Mouse (Mus musculus) MEL (cell line): ENCODE measurements around the gene Hcfc1. TPM values are rescaled to one million over a fixed set of nuclear protein-coding genes. Genes with fewer than 3 reads are reported as not detected.

Source experiments
- DNase-seq: peaks from one replicate; pipeline ENCODE4 v3.0.0; 2011; ENCODE audit warnings: low read depth, low spot score
- H3K27ac ChIP-seq: 2 replicates; pipeline ENCODE4 v1.5.1; 2012; ENCODE audit warnings: low read depth, mild to moderate bottlenecking, control low read depth, low read length, moderate library complexity; ENCODE audit not compliant: control insufficient read depth
- H3K27me3 ChIP-seq, 2 experiments: fragments of 150-350 bp in 1 of 2; sonication (generic) in 1 of 2; 2 replicates each; pipeline ENCODE4 v1.6.1; 2012; ENCODE audit warnings: low read length in 2 of 2, mild to moderate bottlenecking in 2 of 2, improper control_type of control experiment in 1 of 2, moderate library complexity in 1 of 2; ENCODE audit not compliant: insufficient read depth in 2 of 2, control insufficient read depth in 1 of 2
- H3K36me3 ChIP-seq, 2 experiments: 2 replicates each; pipeline ENCODE4 v1.6.1; 2012 to 2014; ENCODE audit warnings: low read length in 2 of 2, improper control_type of control experiment in 1 of 2, inconsistent platforms in 1 of 2, mild to moderate bottlenecking in 1 of 2; ENCODE audit not compliant: insufficient read depth in 2 of 2, control insufficient read depth in 1 of 2
- H3K4me1 ChIP-seq, 2 experiments: fragments of 150-350 bp in 1 of 2; sonication (generic) in 1 of 2; 2 replicates each; pipeline ENCODE4 v1.6.1; 2012; ENCODE audit warnings: low read length in 2 of 2, improper control_type of control experiment in 1 of 2, mild to moderate bottlenecking in 1 of 2; ENCODE audit not compliant: insufficient read depth in 2 of 2, control insufficient read depth in 1 of 2
- H3K4me3 ChIP-seq, 2 experiments: fragments of 150-350 bp in 1 of 2; sonication (generic) in 1 of 2; 2 replicates each; pipeline ENCODE4 v1.5.1; 2012; ENCODE audit warnings: low read depth in 2 of 2, low read length in 2 of 2, mild to moderate bottlenecking in 2 of 2, moderate library complexity in 2 of 2, control low read depth in 1 of 2, improper control_type of control experiment in 1 of 2; ENCODE audit not compliant: control insufficient read depth in 1 of 2, insufficient read depth in 1 of 2
- H3K79me2 ChIP-seq: 2 replicates; pipeline ENCODE4 v1.6.1; 2012; ENCODE audit warnings: mild to moderate bottlenecking, low read length, moderate library complexity; ENCODE audit not compliant: control insufficient read depth, poor library complexity, insufficient read depth
- H3K9ac ChIP-seq: 2 replicates; pipeline ENCODE4 v1.6.1; 2012; ENCODE audit warnings: low read depth, mild to moderate bottlenecking, control low read depth, low read length, moderate library complexity; ENCODE audit not compliant: control insufficient read depth, poor library complexity, severe bottlenecking
- H3K9me3 ChIP-seq: fragments of 150-350 bp; sonication (generic); replicated peaks from 2 replicates; pipeline ENCODE4 v1.6.1; 2012; ENCODE audit warnings: mild to moderate bottlenecking, low read length, improper control_type of control experiment, moderate library complexity; ENCODE audit not compliant: insufficient read depth
- CHD1 ChIP-seq: IDR thresholded peaks from 2 replicates; pipeline ENCODE4 v1.6.1; 2012; ENCODE audit warnings: low read depth, mild to moderate bottlenecking, inconsistent platforms, low read length, improper control_type of control experiment
- CHD2 ChIP-seq: IDR thresholded peaks from 2 replicates; pipeline ENCODE4 v1.6.1; 2011; ENCODE audit warnings: low read length, improper control_type of control experiment
- ELF1 ChIP-seq: IDR thresholded peaks from 2 replicates; pipeline ENCODE4 v1.6.1; 2014; ENCODE audit warnings: low read depth, mild to moderate bottlenecking, inconsistent platforms, low read length, improper control_type of control experiment, moderate library complexity
- ETS1 ChIP-seq: IDR thresholded peaks from 2 replicates; pipeline ENCODE4 v1.6.1; 2012; ENCODE audit warnings: low read depth, mild to moderate bottlenecking, inconsistent platforms, low read length, improper control_type of control experiment, moderate library complexity
- JUND ChIP-seq: IDR thresholded peaks from 2 replicates; pipeline ENCODE4 v1.6.1; 2011; ENCODE audit warnings: low read depth, mild to moderate bottlenecking, improper control_type of control experiment, low read length
- KAT2A ChIP-seq: conservative IDR thresholded peaks from 2 replicates; pipeline ENCODE4 v1.6.1; 2012; ENCODE audit warnings: low read depth, low read length, improper control_type of control experiment, inconsistent platforms
- MYB ChIP-seq: IDR thresholded peaks from 2 replicates; pipeline ENCODE4 v1.6.1; 2011; ENCODE audit warnings: mild to moderate bottlenecking, low read depth, low read length, improper control_type of control experiment
- NRF1 ChIP-seq: IDR thresholded peaks from 2 replicates; pipeline ENCODE4 v1.6.1; 2014; ENCODE audit warnings: low read depth, mild to moderate bottlenecking, inconsistent platforms, low read length, improper control_type of control experiment, moderate library complexity; ENCODE audit not compliant: poor library complexity, insufficient read depth, severe bottlenecking
- POLR2AphosphoS2 ChIP-seq: IDR thresholded peaks from 2 replicates; pipeline ENCODE4 v1.6.1; 2011; ENCODE audit warnings: low read length, improper control_type of control experiment
- POLR2AphosphoS5 ChIP-seq: IDR thresholded peaks from 2 replicates; pipeline ENCODE4 v1.6.1; 2012; ENCODE audit warnings: low read depth, borderline replicate concordance, mild to moderate bottlenecking, inconsistent platforms, low read length, moderate library complexity, mixed read lengths
- RAD21 ChIP-seq: IDR thresholded peaks from 2 replicates; pipeline ENCODE4 v1.6.1; 2011; ENCODE audit warnings: mild to moderate bottlenecking, low read depth, low read length, improper control_type of control experiment
- SIN3A ChIP-seq: IDR thresholded peaks from 2 replicates; pipeline ENCODE4 v1.6.1; 2012; ENCODE audit warnings: low read length, improper control_type of control experiment, inconsistent platforms
- TCF12 ChIP-seq: IDR thresholded peaks from 2 replicates; pipeline ENCODE4 v1.6.1; 2014; ENCODE audit warnings: low read depth, mild to moderate bottlenecking, inconsistent platforms, low read length, improper control_type of control experiment, moderate library complexity
- USF1 ChIP-seq: IDR thresholded peaks from 2 replicates; pipeline ENCODE4 v1.6.1; 2014; ENCODE audit warnings: low read depth, mild to moderate bottlenecking, inconsistent platforms, low read length, improper control_type of control experiment, moderate library complexity
- USF2 ChIP-seq, 2 experiments: IDR thresholded peaks; 2 replicates each; pipeline ENCODE4 v1.6.1; 2011 to 2012; ENCODE audit warnings: improper control_type of control experiment in 2 of 2, low read length in 2 of 2, borderline replicate concordance in 1 of 2, inconsistent platforms in 1 of 2, low read depth in 1 of 2, mild to moderate bottlenecking in 1 of 2; ENCODE audit not compliant: insufficient read depth in 1 of 2
- ZC3H11A ChIP-seq: IDR thresholded peaks from 2 replicates; pipeline ENCODE4 v1.6.1; 2012; ENCODE audit warnings: low read depth, mild to moderate bottlenecking, inconsistent platforms, low read length, improper control_type of control experiment
- ZMIZ1 ChIP-seq: IDR thresholded peaks from 2 replicates; pipeline ENCODE4 v1.6.1; 2012; ENCODE audit warnings: low read depth, mild to moderate bottlenecking, inconsistent platforms, low read length, improper control_type of control experiment, moderate library complexity
- ZNF384 ChIP-seq: IDR thresholded peaks from 2 replicates; pipeline ENCODE4 v1.6.1; 2012; ENCODE audit warnings: low read depth, mild to moderate bottlenecking, inconsistent platforms, low read length, improper control_type of control experiment
- polyA plus RNA-seq, 2 experiments: library from polyadenylated mRNA; stranded (reverse) in 1 of 2; unstranded in 1 of 2; fragments of >175 nt in 1 of 2; fragments of >200 nt in 1 of 2; gene quantifications; 2 replicates each; pipeline versions ENCODE4 v1.2.1 to v1.2.4; 2012; ENCODE audit warnings: low replicate concordance in 2 of 2, low read depth in 1 of 2; ENCODE audit not compliant: insufficient read length in 2 of 2, insufficient read depth in 1 of 2, missing spikeins in 1 of 2
- total RNA-seq: library from RNA; depleted of rRNA; stranded (reverse); fragments of 300-350 nt; gene quantifications from 2 replicates; pipeline ENCODE4 v1.2.3, GENCODE M21; 2012

The Hcfc1 gene
- total and polyA plus RNA-seq, 3 experiments, result 40.8 to 146 (median 53.6) TPM

DNA sequence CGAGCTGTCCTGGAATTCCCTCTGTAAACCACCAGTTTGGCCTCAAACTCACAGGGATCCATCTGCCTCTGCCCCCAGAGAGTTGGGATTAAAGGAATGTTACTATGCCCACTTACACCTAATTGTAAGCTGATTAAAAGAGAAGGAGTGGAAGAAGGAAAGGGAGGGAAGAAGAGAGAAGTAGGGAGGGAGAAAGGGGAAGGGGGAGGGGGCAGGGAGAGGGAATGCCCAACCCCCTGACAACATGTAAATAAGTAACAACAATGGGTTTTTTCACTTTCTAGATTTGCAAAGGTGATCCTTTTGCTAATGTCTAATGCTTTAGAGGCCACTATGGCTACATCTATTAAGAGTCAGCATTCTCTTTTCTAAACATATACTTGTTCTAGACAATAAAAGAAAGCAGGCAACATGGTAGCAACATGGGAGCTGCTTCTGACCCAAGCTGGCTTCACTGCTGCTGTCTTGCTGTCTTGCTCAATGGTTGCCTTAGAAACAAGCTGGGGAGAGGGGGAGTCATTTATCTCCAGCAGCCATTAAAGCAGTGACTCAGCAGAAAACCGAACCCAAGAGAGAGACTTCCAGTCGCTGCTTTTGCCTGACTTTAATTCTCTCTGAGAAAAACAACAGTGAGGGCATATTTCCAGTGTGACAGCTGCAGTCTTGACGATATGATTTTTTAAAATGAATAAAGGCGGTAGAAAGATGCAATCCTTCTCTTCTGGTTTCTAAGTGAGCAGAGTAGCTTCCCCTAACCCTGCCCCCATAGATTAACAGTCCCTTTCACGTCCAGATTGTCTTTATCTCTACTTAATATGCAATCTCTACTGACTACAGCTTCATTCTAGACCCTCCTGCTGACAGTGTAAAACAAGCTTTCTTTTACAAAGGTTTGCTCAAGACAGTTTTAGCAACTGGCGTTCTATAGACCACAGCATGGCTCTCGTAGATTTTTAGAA, 33.0 kb upstream of the Hcfc1 start (continued):
- TF ChIP-seq NRF1 (no peak), POLR2AphosphoS5 (no peak), POLR2AphosphoS2 (no peak), ELF1 (no peak), CHD1 (no peak), ETS1 (peak; percentile 62; the same call in 1 of the 2 replicates)

GRCm38 (mm10) chrX:73977783-73978182, 11.6 kb upstream of the Hcfc1 start:
- H3K4me1 ChIP-seq, result peaks cover 0 to 2% of the 10 kb centered on the region in 2 experiments; a peak in 1 of 4 replicates
- H3K79me2 ChIP-seq, result no peaks in the 10 kb centered on the region
- TF ChIP-seq RAD21, result no peak
- TF ChIP-seq CHD2, result no peak
- TF ChIP-seq ETS1, result no peak
- TF ChIP-seq POLR2AphosphoS2, result no peak
- no peak for TF ChIP-seq MYB
- no peak for TF ChIP-seq KAT2A
- no peak for TF ChIP-seq JUND
- no peak for TF ChIP-seq ZNF384
- TF ChIP-seq, all 39 proteins: peak for 0
- Histone ChIP-seq H3K36me3 (peaks cover 0 to 3% of the 10 kb centered on the region in 2 experiments; a peak in 2 of 4 replicates), H3K27ac (no peak overlapping the region), H3K9me3 (no peaks in the 10 kb centered on the region), H3K4me3 (no peak overlapping the region), H3K9ac (no peak overlapping the region), H3K27me3 (no peaks in the 10 kb centered on the region)
- no peak for DNase-seq

DNA sequence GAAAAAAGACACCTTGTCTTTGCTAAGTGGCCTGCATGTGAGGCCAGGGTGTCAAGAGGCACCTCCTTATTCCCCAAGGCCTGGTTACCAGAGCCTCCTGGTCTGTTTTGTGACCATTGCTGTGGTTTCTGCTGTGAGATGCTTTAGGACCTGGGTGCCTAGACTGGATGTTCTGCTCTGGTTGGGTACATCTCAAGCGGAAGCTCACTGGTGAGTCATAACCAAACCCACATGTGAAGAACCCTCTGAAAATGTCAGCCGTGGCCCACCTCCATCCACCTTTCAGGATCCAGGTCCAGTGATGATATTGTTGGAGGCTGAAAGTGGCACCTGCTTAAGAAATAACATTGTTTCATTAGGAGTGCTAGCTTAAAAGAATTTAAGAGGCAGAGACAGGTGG, 10.1 kb upstream of the Hcfc1 start:
- no peak for DNase-seq
- Histone ChIP-seq H3K4me1 (peaks cover 4 to 6% of the 10 kb centered on the region in 2 experiments), H3K79me2 (no peaks in the 10 kb centered on the region), H3K4me3 (no peak overlapping the region), H3K9me3 (no peaks in the 10 kb centered on the region), H3K27ac (no peak overlapping the region), H3K36me3 (peaks cover 0 to 13% of the 10 kb centered on the region in 2 experiments; a peak in 2 of 4 replicates), H3K9ac (no peak overlapping the region), H3K27me3 (no peaks in the 10 kb centered on the region)
- TF ChIP-seq SIN3A, result no peak
- TF ChIP-seq TCF12, result no peak
- TF ChIP-seq USF1, result no peak
- no peak for TF ChIP-seq USF2 (IDR thresholded peaks at IDR 0.05; ENCODE audit: borderline replicate concordance in 1 of 2, insufficient read depth in 1 of 2, low read depth in 1 of 2, low read length in 2 of 2)
- no peak for TF ChIP-seq ZMIZ1
- TF ChIP-seq ZC3H11A, result no peak
